Comparison of ENCODE assay signal across 19 mouse cellular contexts in genomic region chr2:45369914-45370614, GRCm38 (mm10).
"Had no signal": no experiment of that assay in that cellular context is flagged by ENCODE, and none has a peak within 500 bp of the region (broad histone marks: within the 10 kb centered on the region; RNA-seq: fewer than 3 reads in every experiment).

No protein-coding gene starts in this region.

- H3K9me3 ChIP-seq: liver, embryonic 13.5 days; midbrain, embryonic 12.5 days; midbrain, embryonic 15.5 days; neural tube, embryonic 12.5 days; neural tube, embryonic 15.5 days had no signal

- H3K4me1 ChIP-seq: liver, embryonic 13.5 days; midbrain, embryonic 12.5 days; midbrain, embryonic 15.5 days; neural tube, embryonic 12.5 days had no signal

- H3K27ac ChIP-seq: left cerebral cortex, adult 2 months; liver, embryonic 13.5 days; midbrain, embryonic 12.5 days; midbrain, embryonic 15.5 days; neural tube, embryonic 12.5 days; neural tube, embryonic 15.5 days; stomach, postnatal 0 days had no signal

- H3K9ac ChIP-seq: liver, embryonic 13.5 days; midbrain, embryonic 12.5 days; midbrain, embryonic 15.5 days; neural tube, embryonic 12.5 days; neural tube, embryonic 15.5 days had no signal

- H3K27me3 ChIP-seq: liver, embryonic 13.5 days; midbrain, embryonic 12.5 days; midbrain, embryonic 15.5 days; neural tube, embryonic 12.5 days; neural tube, embryonic 15.5 days had no signal

- H3K36me3 ChIP-seq: liver, embryonic 13.5 days; midbrain, embryonic 12.5 days; midbrain, embryonic 15.5 days; neural tube, embryonic 12.5 days; neural tube, embryonic 15.5 days had no signal

- H3K4me3 ChIP-seq: left cerebral cortex, adult 2 months; liver, embryonic 13.5 days; midbrain, embryonic 12.5 days; midbrain, embryonic 15.5 days; neural tube, embryonic 12.5 days; neural tube, embryonic 15.5 days had no signal

- DNase-seq: layer of hippocampus, postnatal 36 days; liver, embryonic 13.5 days; lung, adult 2 months; lung, postnatal 14 days; lung, postnatal 4 days; right cerebral cortex, adult 18-20 months; right cerebral cortex, postnatal 14 days; right cerebral cortex, postnatal 4 days; thymus, adult 2 months; thymus, postnatal 14 days; thymus, postnatal 4 days had no signal

- H3K4me2 ChIP-seq: liver, embryonic 13.5 days; midbrain, embryonic 12.5 days; midbrain, embryonic 15.5 days; neural tube, embryonic 12.5 days; neural tube, embryonic 15.5 days had no signal

- ATAC-seq: inflammation-experienced regulatory T-cells, adult 6 months; intestine, embryonic 16.5 days; midbrain, embryonic 15.5 days had no signal
